Mouse (Mus musculus) c-Kit-positive CD71-negative TER-119-negative erythroid progenitor cells, embryonic 14.5 days (primary cell): ENCODE data around the gene Krtap13-1.
A peak's percentile ranks its signal among the peaks of the same experiment; 100 is the strongest.
"Not testable (repeated sequence)": the region's sequence is repeated elsewhere in the genome, so short reads cannot be mapped to it uniquely, and the experiment has no call there.

Source experiments
- DNase-seq: peaks from one replicate; pipeline ENCODE4 v3.0.0-alpha.2; 2013; ENCODE audit warnings: low read depth

Krtap13-1 gene

DNA sequence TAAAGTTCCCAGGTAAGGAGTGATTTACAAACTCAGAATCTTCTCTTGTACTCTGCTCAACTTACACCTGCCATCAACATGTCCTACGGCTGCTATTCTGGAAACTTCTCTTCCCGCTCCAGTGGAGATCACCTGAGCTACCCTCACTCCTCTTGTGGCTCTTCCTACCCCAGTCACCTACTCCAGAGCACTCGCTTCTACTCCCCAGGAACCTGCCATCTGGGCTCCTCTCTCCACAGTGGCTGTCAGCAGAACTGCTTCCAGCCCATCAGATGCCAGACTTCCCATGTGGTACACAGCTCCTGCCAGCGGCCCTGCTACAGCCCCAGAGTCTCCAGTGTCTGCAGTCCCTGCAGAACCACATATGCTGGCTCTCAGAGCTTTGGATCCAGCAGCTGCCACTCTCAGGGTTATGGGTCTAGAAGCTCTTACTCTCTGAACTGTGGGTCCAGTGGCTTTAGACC, at the start of gene Krtap13-1:
Gene Krtap13-1 (plus strand): TSS at position 51 of the 464 bp plus-strand sequence.
- DNase-seq, result no peak

DNA sequence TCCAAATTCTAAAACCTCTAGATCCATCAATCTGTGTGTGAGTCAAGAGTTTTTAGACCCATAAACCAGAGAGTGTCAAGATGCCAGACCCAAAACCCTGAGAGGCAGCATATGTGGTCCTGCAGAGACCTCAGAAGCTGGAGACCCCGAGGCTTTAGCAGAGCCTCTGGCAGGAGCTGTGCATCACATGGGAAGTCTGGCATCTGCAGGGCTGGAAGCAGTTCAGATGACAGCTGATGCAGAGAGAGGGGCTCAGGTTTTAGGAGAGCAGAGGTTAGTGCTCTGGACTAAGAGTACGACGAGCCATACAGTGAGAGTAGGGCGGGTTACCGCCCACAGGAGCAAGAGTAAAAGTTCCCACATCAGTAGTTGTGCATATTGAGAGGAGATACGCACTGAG, 49.6 kb upstream of the Krtap13-1 start:
- no peak for DNase-seq

DNA sequence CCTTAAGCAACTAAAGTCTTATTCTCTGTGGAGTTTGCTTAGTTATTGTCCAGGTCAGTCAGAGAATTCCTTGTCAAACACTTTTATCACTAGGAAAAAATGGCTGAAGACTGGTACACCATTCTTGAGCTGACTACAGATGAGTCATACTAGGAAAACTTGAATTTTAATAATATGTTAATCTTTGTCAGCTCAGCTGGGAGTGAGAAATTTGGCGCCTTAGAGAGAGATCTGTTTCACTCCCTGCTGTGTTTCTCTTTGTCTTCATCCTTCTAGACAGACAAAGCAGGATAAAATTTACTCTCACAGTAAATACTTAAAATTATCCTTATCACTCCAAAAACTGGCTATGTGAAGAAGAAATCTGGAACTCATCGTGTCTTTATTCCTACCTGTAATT, 47.4 kb upstream of the Krtap13-1 start:
- DNase-seq, result no peak

DNA sequence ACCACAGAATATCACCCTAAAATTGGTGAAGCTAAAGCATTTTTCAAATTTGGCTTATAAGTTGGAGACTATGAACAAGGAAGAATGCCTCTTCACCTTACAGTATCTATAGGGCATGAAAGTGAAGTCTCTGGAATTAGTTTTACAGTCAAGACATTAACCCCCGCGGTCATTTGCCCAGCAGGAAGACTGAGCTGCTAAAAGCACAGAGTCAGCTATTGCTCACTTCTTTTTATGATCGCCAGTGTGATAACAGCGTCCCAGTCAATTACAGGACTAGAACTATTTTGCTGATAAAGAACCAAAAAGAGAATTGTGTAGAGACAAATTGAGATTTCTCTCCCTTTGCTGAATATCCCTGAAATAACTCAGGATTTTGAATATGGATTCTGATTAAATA, 32.4 kb upstream of the Krtap13-1 start:
- no peak for DNase-seq

DNA sequence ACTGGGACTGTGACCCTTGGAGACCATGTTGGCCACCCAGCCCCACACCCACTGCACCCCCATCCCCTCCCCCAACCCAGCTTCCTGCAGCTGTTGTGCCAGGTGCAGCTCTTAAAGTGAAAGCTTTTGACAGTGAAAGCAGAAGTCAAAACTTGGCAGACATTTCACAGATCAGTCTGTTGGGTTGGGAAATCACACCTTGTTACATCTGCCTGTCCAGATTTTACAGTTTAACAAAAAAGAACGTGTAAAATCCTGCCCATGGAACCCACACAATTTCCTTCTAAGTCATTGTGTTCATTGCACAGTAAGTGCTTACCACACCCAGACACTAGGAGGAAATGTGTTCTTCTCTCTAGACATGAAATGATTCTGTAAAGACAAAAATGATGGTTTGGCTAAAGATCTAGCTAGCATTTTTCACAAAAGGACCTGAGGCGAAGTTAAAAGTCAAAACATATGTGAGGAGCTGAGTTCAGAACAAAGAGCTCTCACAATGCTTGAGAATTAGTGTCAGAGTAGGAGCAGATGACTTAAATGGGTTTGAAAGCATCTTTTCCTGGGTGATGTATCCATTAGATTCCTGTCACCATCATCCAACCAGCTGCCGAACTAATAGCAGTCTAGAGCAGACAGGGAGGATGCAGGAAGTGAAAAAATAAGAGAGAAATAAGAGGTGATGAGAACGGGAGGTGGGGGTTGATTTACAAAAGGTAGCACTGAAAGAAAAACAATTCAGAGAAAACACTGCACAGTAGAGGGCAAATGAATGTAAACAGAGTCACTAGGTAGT, 27.4 kb upstream of the Krtap13-1 start:
- peak; percentile 4 for DNase-seq

DNA sequence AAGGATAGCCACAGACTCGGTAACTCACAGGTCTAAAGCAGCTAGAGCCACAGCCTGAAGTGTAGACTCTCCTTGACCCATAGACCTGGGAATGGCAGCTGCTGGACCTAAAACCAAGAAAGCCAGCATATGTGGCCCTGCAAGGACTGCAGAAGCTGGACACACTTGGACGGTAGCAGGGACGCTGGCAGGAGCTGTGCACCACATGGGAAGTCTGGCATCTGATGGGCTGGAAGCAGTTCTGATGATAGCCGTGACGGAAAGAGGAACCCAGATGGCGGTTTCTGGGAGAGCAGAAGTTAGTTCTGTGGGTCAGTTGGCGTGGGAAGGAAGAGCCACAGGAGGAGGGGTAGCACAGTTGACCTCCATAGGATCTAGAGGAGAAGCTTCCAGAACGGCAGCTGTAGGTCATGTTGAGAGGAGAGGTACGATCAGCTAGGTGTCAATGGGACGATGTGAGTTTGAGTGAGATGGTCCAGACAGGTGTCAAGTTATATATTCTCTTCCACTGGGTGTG, 21.1 kb upstream of the Krtap13-1 start, which contains the start of gene 2310061N02Rik:
Gene 2310061N02Rik (minus strand): TSS at position 467 of the 517 bp plus-strand sequence.
- no peak for DNase-seq

DNA sequence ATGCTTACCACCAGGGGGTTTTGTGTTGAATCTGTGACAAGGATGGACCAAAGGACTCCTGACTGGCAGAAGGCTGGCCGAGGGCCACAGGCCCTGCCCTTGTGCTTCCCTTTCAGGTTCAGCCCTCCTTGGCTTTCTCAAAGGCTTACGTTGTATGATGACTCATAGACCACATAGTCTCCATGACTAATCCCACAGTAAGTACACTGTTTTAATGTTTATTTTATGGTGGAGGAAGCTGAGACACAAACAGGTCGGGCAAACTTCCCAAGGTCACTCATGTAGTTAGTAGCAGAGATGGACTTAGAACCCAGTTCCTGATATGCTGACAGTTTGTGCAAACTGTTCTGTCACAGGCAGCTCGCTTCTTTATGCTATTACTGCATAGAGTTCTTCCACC, 17.9 kb upstream of the Krtap13-1 start:
- no peak for DNase-seq

DNA sequence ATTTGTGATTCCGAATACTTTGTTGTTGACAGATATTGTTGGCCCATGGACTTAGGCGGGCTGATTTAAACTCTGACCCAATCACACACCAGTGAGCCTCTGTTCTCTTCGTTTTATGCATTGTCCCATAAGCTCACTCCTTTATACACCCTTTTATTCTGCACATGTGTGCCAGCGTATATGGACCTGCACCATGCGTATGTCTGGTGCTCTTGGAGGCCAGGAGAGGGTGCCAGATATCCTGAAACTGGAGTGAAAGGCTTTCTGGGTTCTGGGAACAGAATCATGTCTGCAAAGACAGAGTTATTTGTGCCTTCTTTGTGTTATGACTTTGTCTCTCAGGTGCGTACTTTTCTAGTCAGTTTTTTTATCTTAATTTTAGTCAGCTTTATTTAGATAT, 17.4 kb upstream of the Krtap13-1 start:
- DNase-seq, result no peak

DNA sequence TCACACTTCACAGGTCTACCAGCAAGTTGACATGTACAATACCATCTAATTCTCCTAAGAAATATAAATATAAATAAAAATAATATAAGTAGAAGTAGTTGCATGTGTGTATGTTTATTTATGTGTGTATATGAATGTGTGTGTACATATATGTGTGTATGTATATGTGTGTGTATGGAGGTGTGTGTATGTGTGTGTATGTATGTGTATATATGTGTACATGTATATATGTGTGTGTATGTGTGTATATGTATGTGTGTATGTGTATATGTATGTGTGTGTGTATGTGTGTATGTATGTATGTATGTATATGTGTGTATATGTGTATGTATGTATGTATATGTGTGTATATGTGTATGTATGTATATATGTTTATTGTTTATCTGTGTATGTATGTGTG, 12.1 kb upstream of the Krtap13-1 start:
- no peak for DNase-seq

DNA sequence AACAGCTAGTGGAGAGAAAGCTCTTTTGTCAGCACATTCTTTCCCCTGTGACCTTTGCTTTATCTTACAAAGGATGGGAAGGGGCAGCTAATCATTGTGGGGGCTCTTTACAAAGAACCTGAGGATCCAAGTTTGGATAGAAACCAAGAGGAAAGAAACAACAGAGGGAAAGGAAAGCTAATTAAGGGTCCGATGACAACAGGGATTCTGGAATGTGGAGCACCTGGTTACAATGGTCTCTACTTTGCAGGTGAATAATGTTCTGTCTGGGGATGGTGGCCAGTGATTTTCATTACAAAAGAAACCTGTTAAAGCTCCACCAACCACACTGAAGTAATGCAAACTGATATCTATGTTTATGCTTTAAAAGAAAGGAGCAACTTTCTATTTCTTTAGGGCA, 8.6 kb upstream of the Krtap13-1 start:
- DNase-seq, result no peak

DNA sequence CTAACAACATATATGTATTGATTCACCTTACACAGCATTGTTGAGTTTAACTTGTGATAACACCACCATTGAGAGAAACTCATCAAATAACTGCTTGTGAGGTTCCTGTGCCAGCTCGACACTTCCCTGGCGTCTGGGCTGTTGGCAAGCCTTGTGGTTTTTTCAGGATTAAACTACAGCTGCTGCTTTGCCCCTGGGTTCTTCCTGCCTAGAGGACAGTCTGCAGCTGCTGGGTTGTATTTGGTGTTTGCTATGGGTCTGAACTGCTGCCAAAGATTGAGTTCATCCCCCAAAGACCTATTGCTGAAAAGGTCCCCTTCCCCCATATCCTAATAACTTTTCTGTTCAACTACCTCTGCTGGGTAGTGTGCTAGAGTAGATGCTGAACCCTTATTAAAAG, 6.7 kb downstream of the Krtap13-1 start:
- DNase-seq, result no peak

DNA sequence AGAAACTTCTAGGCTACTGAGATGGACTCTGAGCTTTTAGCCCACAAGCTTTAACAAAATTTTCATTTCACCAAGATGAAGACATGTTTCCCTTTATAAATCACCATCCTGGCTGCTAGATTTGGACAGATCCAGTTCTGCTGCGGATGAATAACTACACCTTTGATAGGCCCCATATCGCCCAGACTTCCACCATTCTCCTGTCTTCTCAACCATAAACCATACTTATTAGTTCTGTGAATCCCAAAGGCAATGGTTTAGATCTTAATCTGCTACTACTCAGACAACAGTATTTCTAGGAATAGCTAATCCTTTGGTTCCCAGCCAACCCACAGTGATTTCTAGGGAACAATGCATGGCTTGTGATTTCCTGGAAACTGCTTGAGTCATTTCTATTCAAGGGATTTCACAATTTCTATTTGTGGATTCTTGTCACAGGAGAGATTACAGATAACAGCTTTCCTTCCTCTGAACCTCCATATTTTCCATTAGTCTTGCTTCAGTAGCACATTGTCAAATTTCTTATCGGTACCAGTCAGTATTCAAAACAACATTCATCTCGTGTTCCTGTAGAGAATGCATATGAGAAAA, 16.2 kb downstream of the Krtap13-1 start:
- no peak for DNase-seq

DNA sequence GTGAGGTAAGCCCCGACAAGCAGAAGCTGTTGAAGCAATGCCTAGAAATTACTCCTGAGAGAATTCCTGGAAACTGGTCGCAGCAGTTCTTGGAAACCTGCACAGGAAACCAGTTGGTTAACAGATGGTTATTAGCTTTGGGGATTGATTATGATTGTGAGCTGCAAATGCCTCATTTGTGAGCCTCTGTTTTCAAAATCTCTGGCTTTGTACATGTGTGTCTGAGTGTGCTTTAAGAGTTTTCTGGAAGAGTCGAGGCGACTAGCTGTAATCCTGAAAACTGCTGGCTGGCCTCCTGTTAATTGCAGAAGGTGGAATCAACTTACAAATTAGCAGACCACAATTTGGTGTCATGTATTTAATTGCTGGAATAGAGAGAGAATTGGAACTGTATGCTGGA, 19.3 kb downstream of the Krtap13-1 start:
- DNase-seq, result no peak

DNA sequence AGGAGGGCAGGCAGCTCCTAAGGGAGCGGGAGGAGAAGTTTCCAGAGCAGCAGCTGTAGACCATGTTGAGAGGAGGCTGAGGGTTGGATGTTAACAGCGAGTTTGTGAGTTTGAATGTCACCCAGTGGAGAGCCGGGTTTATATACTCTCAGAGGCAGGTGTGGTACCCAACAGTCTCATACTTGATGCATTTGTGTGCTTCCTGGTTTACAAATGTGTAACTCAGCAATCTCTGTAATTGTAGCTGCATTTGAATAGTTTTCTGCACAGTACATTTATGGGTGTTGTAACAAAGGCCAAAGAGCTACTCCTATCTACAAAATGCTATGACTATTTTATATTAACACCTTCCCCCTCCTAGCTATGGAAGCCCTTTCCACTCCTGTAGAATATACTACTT, 22.9 kb downstream of the Krtap13-1 start, which contains the start of gene Krtap13:
Gene Krtap13 (minus strand): TSS at position 101 of the 400 bp plus-strand sequence.
- DNase-seq, result not testable (repeated sequence)

DNA sequence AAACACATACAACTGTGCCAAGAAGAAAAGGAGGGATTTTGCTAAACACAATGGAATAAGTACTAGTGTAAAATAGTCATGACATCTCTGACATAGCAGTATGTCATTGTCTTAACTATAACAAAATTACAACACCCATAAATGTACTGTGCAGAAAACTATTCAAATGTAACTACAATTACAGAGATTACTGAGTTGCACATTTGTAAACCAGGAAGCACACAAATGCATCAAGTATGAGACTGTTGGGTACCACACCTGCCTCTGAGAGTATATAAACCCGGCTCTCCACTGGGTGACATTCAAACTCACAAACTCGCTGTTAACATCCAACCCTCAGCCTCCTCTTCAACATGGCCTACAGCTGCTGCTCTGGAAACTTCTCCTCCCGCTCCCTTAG, 29.9 kb downstream of the Krtap13-1 start, which contains the start of gene 2310034C09Rik:
Gene 2310034C09Rik (plus strand): TSS at position 301 of the 400 bp plus-strand sequence.
- not testable (repeated sequence) for DNase-seq

DNA sequence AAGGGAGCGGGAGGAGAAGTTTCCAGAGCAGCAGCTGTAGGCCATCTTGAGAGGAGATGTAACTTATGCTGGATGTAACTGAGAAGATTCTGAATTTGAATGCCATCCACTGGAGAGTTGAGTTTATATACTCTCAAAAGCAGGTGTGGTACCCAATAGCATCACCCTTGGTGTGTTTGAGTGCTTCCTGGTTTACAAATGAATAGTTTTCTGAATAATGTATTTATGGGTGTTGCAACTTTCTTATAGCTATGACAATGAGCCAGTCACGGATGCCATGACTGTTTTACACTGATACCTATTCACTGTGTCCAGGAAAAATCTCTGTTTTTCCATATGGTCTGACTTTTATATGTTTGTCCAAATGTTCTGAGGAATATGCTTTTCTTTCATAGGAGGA, 45.4 kb downstream of the Krtap13-1 start, which contains the start of gene 2310057N15Rik:
Gene 2310057N15Rik (minus strand): TSS at position 101 of the 400 bp plus-strand sequence.
- no peak for DNase-seq

DNA sequence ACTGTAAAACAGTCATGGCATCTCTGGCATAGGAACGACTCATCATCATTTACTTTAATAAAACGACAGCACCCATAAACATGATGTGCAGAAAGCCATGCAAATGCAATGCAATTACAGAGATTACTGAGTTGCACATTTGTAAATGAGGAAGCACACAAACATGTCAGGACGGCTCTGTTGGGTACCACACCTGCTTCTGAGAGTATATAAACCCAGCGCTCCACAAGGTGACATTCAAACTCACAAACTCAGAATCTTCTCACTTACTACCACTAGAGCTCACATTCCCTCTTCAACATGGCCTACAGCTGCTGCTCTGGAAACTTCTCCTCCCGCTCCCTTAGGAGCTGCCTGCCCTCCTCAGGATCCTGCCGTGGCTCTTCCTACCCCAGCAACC, 48.9 kb downstream of the Krtap13-1 start, which contains the start of gene Gm5965:
Gene Gm5965 (plus strand): TSS at position 301 of the 400 bp plus-strand sequence.
- DNase-seq, result no peak
